Mouse (Mus musculus): ENCODE results near the gene C530008M17Rik.

Gene C530008M17Rik

DNA sequence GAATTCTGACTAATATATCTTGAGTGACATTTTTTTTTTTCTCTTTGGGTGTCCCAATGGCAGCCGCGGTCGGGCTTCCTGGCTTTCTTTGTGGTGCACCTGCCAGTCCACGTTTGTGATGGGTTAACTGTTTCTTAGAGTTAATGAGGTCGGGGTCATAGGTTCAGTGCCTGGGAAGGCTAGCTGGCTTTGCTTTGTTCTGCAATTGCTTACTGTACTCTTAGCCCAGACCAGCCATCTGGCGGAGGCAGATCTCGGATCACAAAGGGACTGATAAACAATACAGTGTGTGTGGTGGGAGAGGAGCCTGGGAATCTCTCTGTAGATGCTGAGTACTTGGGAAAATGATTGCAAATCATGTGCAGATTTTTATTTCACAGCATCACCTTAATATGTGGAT lies 9.1 kb downstream of the C530008M17Rik start:
- DNase-seq (ENCODE audit: low spot score in 2 of 2): no peak

DNA sequence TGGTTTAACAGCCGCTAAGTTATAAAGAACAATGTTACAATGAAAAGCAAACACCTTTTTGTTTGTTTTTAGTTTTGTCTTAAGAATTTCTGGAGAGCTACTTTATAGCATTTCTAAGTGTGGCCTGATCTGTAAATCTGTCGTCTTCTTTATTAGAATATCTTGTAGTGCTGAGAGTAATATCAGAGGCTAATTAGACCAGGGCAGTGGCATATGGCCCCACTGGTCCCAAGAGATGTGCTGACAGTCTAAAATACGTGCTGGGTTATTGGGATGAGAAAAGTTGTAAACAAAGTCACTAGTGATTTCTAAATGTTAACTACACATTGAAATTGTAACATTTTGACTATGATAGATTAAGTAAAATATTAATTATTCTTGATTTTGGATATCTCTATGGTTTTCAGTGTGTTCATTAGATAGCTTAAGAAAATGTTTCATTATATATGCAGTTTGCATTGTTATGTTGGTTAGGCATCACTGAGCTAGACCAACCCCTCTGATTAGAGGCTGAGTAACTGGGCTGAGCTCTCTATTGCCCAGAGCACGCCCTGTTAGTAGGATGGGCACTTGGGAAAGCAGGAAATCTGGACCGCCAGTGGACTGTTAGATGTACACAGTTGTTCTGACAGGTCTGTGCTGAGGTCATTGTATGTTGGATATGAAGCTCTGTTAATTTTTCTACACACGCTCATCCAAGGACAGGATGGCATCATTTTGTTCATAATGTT lies 9.9 kb downstream of the C530008M17Rik start:
- DNase-seq (ENCODE audit: low spot score in 2 of 2): no peak

DNA sequence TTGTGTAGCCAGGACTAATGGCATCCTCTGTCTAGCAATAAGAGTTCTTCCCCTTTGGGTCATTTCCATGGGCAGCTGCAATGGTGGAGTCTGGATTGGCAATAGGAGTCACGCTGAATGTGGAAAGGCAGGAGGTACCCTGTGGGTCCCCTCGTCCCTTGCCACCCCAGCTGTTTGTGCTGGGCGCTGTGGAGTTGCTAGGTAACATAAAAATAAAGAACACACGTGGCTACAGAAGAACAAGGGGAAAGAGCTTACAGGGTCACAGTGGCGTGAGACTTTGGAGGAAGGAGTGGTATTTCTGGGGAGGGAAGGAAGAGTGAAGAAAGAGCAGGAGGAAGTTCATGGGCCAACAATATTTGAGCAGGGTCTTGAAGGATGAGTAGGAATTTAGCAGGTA lies 11.8 kb downstream of the C530008M17Rik start:
- DNase-seq (ENCODE audit: low spot score in 2 of 2): no peak

DNA sequence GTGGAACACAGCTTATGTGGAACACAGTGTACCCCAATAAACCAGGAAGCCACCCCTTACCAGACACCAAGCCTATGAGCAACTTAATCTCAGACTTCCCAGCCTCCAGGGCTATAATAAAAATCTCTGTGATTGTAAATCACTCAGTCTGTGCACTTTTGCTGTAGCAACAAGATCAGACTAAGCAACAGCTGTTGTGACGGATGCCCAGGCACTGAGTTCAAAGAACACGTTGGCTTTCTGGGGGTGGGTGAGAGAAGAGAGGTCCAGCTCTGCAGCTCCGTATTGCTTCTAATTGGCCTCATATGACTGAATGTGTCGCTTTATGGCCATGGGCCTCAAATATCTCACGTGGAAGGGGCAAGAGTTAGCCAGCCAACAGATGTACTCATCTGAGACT lies 12.2 kb downstream of the C530008M17Rik start:
- no peak for DNase-seq (ENCODE audit: low spot score in 2 of 2)

DNA sequence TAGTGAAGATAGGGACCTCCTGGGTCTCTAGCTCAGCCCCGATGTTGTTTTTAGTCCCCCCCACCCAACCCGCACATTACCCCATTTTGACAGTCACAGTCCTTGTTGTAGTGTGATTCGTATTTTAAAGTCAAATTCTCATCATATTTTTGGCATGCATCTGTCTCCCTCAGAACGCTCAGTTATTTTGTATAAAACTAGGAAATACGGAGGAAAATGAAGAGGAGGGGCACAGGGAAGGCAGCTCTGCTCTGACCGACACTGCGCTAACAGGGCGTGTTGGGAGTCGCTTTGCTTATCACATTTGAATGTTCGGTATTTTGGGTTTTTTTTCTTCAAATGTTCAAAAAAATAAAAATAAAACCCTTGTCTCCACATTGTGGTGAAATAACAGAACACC lies 13.9 kb downstream of the C530008M17Rik start:
- no peak for DNase-seq (ENCODE audit: low spot score in 2 of 2)

DNA sequence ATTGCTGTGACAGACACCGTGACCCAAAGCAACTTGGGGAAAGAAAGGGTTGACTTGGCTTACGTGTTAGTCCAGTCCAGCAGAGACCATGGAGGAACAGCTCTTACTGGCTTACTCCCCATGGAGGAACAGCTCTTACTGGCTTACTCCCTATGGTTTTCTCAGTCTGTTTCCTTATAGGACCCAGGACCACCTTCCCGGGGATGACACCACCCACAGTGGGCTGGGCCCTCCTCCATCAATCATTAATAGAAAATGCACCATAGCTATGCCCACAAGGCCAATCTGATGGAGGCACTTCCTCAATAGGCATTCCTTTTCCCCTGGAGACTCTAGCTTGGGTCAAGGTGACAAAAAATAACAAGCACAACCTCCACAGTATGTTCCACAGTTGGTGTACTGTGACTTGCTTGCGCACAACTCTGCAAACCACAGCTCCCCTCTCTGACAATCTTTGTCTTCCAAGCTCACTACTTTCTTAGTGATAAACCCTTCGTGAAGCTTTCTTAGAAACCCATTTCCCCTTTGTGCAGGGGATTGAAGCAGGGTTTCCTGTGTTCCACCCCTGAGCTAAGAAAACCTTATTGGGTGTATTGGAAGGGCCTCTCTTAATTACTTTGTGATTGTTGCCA lies 17.8 kb downstream of the C530008M17Rik start:
- DNase-seq (ENCODE audit: low spot score in 2 of 2): no peak

DNA sequence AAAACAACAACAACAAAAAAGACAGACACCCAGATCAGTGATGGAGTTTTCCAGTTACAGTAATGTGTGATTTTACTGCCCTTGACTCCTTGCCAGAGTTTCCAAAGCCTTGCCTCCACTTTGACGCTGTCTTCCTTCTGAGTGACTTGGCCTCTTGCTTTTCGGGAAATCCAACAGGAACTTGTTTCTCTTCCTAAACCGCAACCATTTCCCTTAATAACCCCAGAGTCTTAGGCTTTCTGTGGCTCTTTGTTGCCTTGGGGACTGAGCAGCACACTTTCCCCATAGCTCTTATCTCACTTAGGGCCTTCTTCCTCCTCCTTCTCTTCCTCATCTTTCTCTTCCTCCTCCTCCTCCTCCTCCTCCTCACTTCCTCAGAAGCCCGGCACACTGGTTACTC lies 19.1 kb downstream of the C530008M17Rik start:
- DNase-seq (ENCODE audit: low spot score in 2 of 2): no peak

DNA sequence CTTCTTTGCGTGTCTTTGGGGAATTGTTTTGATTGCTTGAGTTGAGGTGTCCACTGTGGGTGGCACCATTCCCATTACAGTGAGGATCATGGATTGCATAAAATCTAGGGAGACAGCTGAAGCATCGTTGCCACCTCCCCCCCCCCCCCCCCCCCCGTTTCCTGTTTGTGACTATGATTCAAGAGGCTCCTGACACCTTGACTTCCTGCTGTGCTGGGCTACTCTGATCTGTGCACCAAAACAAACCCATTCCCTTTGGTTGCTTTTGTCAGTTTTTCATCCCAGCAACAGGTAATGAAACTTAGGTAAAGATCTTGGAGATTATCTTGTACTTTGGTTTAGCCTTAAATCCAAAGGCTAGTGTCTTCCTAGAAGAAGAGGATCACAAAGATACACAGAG lies 24.6 kb downstream of the C530008M17Rik start:
- DNase-seq (ENCODE audit: low spot score in 2 of 2): no peak

DNA sequence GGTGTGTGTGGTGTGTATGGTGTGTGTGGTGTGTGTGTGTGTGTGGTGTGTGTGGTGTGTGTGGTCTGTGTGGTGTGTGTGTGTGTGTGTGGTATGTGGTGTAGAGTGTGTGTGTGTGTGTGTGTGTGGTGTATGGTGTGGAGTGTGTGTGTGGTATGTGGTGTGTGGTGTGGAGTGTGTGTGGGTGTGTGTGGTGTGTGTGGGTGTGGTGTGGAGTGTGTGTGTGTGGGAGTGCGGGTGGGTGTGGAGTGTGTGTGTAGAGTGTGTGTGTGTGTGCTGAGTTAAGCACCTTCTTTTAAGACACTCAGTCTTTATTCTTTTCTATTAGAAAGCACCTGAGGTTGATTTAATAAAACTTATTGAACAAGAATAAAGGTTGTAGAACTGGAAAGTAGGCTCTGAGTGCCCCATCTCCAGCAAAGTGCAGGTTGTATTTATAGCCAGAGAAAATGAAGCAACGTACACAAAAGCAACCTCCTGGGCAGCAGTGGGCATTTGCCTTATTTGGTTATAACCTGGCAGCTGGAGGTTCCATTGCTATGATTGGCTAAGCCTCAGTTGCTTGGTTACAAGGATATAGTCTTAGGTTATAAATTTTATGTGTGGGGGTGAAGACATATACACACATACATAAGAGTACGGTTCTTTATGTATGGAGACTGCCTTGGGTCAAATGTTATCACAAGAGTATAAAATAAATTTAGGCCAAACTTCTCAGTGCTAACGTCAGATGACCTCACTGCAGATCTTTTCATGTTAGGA lies 25.8 kb downstream of the C530008M17Rik start:
- DNase-seq (ENCODE audit: low spot score in 2 of 2): no peak

DNA sequence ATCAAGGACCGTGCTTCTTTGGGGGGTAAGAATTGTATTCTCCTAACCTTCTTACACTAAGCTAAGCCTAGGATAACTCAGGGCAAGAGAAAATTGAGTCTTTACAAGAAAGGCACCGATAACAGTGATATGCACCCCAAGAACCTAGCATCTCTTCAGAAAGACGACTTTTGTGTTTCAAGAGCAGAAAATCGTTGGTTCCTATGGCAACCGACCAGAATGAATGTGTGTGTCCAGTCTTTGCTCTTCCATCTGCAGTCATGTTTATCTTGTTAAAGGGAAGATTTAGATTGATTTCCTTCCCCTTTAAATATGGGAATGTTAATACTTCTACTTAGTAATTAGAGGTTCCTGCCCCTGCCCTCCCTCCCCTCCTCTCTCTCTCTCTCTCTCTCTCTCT lies 27.1 kb downstream of the C530008M17Rik start:
- DNase-seq (ENCODE audit: low spot score in 2 of 2): no peak

DNA sequence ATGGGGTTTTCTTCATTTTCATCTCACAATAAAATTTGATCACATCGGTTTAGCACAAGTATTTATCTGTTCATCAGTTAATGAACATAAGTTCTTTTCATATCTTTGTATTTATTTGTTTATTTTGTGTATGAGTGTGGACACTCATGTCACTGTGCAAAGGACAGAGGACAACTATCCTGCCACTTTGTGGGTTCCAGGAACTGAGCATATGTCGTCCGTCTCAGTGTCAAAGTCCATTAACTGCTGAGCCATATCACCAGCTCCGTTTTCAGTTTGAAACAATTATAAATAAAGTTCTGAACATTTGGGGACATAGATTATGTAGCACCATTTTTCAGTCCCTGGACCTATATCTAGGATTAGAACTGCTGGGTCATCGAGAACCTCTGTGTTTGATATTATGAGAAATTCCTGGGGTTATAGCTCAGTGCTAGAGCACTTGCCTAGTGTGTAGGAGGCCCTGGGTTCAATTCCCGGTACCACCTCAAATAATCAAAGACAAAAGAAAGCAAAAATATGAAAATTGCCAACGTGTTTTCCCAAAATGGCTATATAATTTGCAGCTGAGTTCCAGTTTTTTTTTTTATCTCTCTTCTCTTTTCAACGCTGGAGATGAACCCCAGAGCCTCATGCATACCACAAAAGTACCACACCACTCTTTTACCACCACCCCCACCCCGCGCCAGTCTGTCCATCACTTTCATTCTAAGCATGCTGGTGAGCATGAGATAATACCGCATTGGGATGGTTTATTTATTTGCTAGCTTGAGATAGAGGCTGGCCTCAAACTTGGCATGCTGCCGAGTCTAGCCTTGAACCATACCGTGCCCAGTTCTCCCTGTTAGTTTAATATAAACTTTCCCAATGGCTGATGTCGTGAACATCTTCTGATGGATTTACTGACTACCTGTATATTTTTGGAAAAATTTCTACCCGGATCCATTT lies 28.6 kb downstream of the C530008M17Rik start:
- DNase-seq (ENCODE audit: low spot score in 2 of 2): no peak

DNA sequence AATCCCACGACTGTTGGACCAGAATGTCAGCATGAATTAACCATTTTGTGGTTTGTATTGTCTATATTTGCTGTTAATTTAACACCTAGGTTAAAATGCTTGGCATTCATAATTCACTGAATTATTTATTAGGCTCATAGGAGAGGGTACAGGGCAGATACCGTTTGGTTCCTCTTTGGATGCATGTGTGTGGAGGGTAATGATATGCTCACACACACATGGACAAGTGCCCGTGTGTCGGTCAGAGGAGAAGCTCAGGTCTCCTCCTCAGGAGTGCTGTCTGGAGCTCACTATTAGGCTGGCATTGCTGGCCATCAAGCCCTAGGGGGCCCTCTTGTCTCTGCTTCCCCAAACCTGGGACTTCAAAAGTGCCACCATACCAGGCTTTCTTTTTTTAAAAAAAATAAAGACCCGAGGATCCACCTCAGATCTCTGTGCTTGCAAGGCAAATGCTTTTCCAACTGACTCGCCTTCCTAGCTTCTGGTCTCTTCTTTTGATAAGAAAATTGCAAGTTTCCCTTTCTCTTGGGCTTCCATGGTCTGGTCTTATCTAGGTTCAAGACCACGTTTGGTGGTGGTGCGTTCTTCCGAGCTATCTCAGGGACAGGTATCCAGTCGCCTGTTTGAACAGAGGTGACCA lies 31.8 kb downstream of the C530008M17Rik start:
- no peak for DNase-seq (ENCODE audit: low spot score in 2 of 2)

DNA sequence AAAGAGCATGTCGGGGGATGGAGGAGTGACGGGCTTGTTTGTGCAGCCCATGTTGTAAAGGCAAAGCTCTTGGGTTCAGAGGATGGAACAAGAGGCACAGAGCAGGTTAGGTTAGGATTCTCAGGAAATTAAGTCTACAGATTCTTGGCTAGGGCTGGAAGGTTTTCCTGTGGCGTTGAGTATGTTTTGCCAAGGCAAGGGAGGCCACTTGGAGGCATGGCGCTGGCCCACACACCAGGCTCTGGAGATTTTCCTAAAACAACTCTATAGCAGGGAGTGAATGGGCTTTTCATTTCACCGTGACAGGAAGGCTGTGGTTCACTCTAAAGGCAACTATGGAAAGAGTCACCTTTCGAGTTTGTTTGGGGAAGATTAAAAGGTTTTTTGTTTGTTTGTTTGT lies 32.3 kb downstream of the C530008M17Rik start:
- DNase-seq (ENCODE audit: low spot score in 2 of 2): no peak

DNA sequence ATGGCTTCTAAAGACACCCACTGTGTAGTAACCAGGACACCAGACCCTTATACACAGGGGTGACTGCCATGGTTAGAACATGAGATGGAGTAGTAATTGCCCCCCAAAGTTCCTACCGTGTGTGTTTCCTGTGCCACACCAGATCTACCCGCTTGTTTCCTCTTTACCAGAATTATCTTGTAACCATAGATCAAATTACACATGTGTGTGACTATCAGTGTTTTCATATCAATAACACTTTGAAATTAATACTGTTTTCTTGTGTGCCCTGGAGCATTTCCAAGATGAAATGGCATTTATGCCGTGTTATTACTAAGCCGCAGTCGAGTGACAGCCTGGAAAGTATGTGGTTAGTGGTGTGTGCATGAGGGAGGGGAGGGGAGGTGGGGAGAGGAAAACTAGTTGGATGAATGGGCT lies 33.9 kb downstream of the C530008M17Rik start:
- DNase-seq (ENCODE audit: low spot score in 2 of 2): no peak

DNA sequence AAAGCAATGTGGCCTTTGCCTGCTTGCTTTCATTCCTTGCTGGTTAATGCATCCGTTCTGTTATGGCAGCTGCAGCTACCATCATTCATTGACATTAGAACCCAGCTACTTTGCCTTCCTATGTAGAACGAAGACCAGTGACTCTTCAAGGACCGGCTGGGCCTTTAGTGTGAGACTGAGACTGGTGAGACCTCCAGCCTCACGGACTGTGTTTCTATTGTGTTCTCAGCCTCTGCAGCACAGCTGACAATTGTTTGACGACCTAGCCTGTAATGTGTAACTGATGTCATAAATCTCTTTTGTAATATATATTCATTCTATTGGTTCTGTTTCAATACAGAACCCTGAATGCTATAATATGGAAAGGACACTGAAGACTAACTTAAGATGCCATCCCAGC lies 34.9 kb downstream of the C530008M17Rik start:
- DNase-seq (ENCODE audit: low spot score in 2 of 2): no peak

DNA sequence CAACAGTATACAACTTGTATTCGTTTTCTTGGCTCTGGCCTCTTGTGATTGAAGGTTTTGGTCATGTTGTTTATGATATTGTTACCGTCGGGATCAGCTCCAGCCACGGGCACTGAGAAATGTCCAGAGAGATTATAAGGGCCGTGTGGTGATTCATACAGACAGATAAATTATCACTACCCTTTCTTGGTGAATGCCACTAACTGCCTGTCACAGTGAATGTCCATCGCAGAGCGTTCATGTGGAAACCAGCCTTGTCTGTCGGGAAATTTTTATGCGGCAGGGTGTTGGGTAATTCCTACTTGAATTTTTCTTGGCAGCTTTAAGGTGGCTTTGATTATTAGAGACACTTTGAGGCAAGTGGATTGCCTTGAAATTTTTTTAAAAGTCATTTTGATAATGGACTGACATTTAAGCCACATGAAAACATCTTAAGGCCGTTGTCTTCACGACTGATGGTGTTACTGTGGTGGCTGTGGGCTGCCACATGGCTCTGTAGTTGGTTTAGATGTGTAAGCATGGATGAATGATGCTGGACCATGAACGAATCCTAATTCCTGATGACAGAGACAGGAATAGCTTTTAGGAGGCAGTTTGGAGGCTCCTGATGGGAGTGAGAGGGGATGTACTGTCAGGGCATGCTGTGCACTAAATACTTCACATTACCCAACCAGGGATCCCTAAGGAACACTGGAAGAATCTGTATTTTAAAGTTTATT lies 35.6 kb downstream of the C530008M17Rik start:
- DNase-seq (ENCODE audit: low spot score in 2 of 2): no peak

DNA sequence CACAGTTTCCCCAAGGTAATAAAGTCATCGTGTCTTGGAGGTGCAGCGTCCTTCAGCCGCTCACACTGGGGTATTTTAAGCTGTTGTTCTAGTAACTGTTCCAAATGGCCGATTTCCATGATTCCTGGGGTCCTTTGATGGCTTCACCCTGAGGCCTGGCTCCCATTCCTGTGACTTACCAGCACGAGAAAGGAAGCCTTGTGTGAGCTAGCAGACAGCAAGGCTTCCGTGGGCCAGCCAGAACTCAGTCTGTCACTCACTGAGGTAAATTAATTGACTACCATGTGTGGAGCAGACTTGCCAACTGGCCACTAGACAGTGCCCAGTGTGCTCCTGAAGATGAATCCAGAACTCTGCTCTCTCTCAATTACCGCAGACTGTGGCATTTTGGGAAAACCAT lies 41.2 kb downstream of the C530008M17Rik start:
- no peak for DNase-seq (ENCODE audit: low spot score in 2 of 2)

DNA sequence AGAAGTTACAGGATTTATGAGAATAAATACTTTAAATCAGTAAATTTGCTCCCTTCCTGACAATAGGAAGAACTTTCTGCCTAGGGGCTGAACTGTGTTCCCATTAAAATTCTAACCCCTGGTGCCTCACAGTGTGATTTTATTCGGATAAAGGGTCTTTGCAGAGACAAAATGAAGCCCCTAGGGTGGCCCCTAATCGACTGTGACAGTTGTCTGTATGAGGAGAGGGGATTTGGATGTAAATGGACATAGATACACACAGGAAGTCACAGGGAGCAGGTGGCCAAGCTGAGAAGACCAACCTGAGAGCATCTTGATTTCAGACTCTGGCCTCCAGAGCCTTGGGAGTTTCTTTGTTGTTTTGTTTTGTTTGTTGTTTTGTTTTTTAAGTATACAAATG lies 41.9 kb downstream of the C530008M17Rik start:
- no peak for DNase-seq (ENCODE audit: low spot score in 2 of 2)

DNA sequence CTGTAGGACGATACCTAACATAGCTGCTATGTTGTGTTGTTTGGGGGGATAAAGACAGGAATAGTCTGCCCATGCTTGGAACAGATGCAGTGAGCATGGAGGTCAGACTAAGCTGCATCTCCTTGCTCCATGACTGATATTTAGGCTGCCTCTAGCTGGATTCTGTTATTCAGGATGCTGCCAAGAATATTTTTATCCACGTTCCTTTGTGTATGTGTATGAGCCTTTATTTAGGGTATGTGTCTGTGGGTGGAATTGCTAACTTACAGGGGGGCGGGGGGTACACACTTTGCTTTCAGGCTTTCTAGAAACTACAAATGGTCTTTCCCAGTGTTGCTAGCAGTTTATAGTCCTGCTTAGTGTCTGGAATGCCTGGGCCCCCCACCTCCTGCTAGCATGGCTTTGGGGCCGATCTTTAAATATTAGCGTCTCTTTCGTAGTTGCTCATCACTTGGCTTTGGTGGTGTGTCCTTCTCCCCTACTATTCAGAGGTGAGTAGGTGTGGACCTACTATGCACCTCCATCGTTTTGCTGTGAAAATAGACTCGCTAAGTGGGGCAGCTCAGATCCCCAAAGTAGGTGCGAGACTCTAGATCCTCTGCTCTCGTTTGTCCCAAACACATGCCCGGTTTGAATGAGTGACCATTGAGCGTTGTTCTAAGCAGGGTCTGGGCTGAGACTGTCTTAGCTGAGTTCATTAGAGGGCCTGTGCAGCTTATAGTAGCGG lies 45.0 kb downstream of the C530008M17Rik start:
- no peak for DNase-seq (ENCODE audit: low spot score in 2 of 2)

DNA sequence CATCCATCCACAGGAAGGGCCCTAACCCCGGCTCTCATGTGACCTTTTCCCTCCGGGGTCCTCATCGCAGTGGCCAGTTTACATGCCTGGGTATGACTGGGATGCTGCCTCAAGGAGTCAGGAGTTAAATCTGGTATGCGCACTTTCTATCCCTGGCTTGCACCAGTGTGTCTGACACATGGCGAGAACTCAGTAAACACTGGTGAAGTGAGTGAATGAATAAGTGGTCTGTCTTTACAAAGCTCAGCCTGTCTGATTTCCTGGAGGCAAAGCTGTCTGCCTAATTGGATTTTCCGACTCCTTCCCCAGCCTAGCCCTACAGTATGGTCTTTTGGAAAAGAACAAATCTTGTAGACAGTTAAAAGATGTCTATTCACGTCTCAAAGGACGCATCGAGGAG lies 45.8 kb downstream of the C530008M17Rik start:
- no peak for DNase-seq (ENCODE audit: low spot score in 2 of 2)
